Mouse (Mus musculus): ENCODE results near the gene Mrpl23. TPM values are rescaled to one million over a fixed set of nuclear protein-coding genes. Genes with fewer than 3 reads are reported as not detected.

The Mrpl23 gene
- total RNA-seq, 2 experiments from 2014 or later = 3.3 to 6.9 TPM

DNA sequence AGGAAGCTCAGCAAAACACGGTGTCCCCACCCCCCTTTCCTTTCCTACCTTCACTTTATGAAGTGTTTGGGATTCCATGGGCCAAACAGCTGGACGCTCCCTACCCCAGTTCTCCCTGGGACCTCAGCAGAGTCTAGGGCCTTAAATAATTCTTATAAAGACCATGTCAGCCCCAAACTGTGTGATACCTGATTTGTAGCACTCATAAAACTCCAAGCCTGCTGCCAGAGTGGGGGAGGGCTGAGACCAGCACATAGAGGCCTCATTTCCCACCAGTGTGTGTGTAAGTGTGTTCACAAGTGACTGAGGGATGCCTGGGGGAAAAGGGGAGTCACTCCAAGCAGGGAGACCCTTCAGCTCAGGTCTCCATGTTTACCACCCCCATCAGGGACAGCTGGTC, 15.4 kb downstream of the Mrpl23 start:
- intact Hi-C loops (cut with DNase I) = no loop called here
- no peak for DNase-seq (ENCODE audit: low spot score in 2 of 2)

DNA sequence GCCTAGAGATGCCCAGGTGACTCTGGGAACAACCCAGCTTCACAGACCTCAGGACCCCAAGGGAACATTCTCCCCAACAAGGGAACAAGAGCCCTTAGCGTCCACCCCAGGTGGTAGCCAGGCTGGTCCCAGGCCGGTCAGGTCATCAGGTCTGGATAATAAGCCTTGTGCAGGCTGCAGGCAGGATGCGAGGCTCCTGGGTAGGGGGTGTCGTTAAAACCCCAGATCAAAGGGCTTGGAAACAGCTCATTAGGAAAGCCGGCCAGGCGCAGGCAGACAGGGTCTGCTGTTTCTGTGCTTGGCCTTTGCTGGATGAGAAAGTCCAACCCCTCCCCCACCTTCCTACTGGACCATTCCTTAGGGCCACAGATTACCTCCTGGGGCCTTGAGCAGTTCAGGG, 16.2 kb downstream of the Mrpl23 start:
- intact Hi-C loops (cut with DNase I) = no loop called here
- DNase-seq (ENCODE audit: low spot score in 2 of 2) = no peak

DNA sequence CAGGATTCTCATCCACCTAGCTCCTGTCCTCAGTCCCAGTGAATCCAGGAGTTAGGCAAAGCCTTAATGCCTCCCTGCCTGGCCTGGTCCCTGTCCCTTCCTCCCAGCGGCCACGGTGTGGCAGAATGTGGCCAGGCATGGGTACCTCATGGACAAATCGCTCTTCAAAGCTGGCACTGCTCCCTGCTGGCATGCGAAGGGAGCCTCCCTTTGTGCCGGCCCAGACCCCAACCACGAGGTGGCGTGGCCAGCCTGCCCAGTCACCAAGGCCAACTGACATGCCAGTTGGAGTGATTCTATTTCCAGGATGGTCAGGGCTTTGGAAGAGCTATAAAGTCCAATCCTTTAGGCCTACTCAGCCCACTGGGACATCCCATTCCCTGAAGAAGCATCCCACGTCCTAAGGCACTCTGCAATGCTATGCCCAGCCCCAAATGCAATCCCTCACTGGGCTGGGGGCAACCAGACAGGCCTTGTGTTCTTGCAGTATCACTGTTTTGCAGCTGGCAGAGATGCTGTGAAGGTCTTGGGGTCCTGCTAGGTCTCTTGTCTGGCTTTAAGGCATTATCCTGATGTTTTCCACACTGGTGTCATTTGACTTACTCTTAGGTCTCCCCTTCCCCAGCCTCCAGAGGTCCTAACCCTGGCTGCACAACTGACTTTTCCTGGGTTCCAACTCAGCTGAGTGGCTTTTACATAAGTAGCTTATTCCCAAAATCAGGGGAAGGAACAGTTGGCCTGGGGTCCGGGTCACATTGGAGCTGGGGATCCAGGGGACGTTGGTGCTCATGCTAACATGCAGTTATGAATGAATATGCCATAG, 17.7 kb downstream of the Mrpl23 start:
- intact Hi-C loops (cut with DNase I) = no loop called here
- DNase-seq (ENCODE audit: low spot score in 2 of 2) = no peak

DNA sequence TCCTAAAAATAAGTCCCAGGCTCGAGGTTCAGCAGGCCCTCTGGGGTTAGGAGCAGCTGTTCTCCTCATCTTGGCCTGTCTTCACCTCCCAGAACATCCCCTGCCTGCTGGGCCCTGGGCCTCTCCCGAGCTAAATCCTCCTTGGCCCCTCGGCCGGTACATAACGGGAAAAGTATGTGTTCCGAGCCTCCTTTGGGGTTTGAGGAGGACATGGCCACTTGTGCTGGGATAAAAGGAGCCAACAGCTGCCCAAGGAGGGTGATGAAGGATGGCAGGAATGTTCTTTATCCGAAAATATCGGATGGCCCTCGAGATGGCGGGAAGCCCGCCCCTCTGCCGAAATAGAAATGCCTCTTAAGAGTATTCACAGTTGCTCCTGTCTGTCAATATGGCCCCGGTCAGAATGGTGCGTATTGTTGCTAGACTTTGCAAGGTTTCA, 18.5 kb downstream of the Mrpl23 start:
- intact Hi-C loops (cut with DNase I) = no loop called here
- no peak for DNase-seq (ENCODE audit: low spot score in 2 of 2)

GRCm38 (mm10) chr7:142551691-142552090, 19.2 kb downstream of the Mrpl23 start:
- no peak for DNase-seq (ENCODE audit: low spot score in 2 of 2)
- intact Hi-C loops (cut with DNase I) = no loop called here

- DNase-seq (ENCODE audit: low spot score in 2 of 2) = no peak
- intact Hi-C loops (cut with DNase I) = no loop called here
These were observed 20.3 kb downstream of the Mrpl23 start for GRCm38 (mm10) chr7:142552591-142553416.

- intact Hi-C loops (cut with DNase I) = no loop called here
- no peak for DNase-seq (ENCODE audit: low spot score in 2 of 2)
These were observed 21.2 kb downstream of the Mrpl23 start for GRCm38 (mm10) chr7:142553417-142554335.

GRCm38 (mm10) chr7:142554625-142555024, 22.1 kb downstream of the Mrpl23 start:
- intact Hi-C loops (cut with DNase I) = no loop called here

DNA sequence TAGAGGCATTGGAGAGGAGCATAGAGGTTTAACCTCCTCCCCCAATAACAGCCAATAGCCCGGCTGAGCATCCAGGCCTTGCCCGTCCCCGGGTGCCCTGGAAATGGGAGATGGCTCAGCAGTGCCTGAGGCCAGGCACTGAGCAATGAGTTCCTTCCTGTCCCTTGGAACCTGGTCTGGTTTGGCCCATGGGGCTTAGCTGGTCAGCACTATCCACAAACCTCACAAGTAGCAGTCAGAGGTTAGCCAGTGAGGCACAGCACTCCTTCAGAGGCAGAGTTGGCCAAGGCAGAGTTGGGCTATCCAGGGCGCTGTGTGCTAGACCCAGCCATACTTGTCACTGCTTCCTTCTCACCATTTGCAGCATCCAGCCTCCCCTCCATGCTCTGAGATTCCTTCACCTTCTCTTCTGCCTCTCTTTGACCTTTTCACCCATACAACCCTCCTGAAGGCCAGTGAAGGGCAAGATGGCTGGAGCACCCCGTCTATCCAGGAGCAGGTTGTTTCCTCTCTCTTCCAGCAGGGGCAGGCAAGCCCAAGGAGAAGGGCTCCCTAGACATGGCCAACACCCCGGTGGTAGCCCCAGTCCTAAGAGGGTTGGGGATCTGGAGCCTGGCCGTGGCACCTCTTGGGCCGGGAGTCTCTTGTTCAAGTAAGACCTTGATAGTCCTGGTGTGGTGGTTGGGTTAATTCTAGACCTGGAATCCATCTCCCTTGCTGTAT, 23.0 kb downstream of the Mrpl23 start:
- intact Hi-C loops (cut with DNase I) = no loop called here

More at GRCm38 (mm10) chr7:142554625-142555024, 22.1 kb downstream of the Mrpl23 start:
- no peak for DNase-seq (ENCODE audit: low spot score in 2 of 2)

DNA sequence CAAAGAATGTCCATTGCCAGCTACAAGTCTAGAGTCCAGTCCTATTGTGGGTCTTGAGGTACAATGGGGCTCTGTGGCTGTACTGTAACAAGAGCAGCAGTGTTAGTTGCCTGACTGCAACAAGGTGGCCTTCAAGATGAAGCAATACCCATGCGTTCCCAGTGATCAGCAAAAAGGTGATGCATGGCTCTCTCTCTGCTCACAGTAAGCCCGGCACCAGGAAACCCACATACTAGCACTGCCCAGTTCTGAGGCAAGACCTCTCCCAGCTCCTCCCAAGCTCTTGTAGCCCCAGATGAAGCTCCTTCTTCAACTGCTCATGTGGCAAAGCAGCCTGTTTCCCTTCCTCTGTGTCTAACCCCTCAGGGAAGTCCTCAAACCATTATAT, 23.6 kb downstream of the Mrpl23 start:
- intact Hi-C loops (cut with DNase I) = no loop called here
- DNase-seq (ENCODE audit: low spot score in 2 of 2) = no peak

More for the DNA sequence above, 23.0 kb downstream of the Mrpl23 start:
- DNase-seq (ENCODE audit: low spot score in 2 of 2) = no peak

GRCm38 (mm10) chr7:142557696-142558095, 25.2 kb downstream of the Mrpl23 start:
- intact Hi-C loops (cut with DNase I) = no loop called here
- DNase-seq (ENCODE audit: low spot score in 2 of 2) = no peak

GRCm38 (mm10) chr7:142558511-142559146, 26.1 kb downstream of the Mrpl23 start:
- intact Hi-C loops (cut with DNase I) = no loop called here
- no peak for DNase-seq (ENCODE audit: low spot score in 2 of 2)

- DNase-seq (ENCODE audit: low spot score in 2 of 2) = no peak
- intact Hi-C loops (cut with DNase I) = no loop called here
These were observed 27.2 kb downstream of the Mrpl23 start for GRCm38 (mm10) chr7:142559651-142560175.

GRCm38 (mm10) chr7:142560942-142561855, 28.7 kb downstream of the Mrpl23 start:
- DNase-seq (ENCODE audit: low spot score in 2 of 2) = no peak
- intact Hi-C loops (cut with DNase I) = no loop called here

- no peak for DNase-seq (ENCODE audit: low spot score in 2 of 2)
- intact Hi-C loops (cut with DNase I) = no loop called here
These were observed 29.4 kb downstream of the Mrpl23 start for GRCm38 (mm10) chr7:142561856-142562404.

DNA sequence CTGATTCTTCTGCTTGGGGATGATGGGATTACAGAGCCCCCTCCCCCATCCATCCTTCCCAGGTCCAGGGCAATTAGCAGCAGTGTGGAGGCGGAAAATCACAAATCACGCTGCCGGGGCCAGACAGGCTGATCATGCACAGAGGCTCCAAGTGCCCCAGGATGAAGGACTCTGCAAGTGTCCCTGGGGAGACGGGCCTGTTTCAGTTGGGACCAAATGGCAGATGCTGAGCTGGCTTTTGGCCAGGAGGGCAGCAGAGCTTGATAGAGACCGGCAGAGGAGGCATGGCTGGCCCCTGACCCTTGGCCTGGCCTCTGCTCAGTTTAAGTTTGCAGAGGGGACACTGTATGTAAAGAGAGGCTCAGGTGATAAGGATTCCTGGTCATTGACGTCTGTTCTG, 30.7 kb downstream of the Mrpl23 start:
- no peak for DNase-seq (ENCODE audit: low spot score in 2 of 2)
- intact Hi-C loops (cut with DNase I) = no loop called here

Measured in left cerebral cortex, postnatal 25 days (tissue).